ENCODE assay signal across 17 mouse cellular contexts in genomic region chr9:11328900-11329299, GRCm38 (mm10).
DNase-seq lines count a peak whose midpoint lies in the region; ATAC-seq lines count a peak whose summit lies in the region.
"Had no signal": no experiment of that assay in that cellular context is flagged by ENCODE, and none has a peak within 500 bp of the region (broad histone marks: within the 10 kb centered on the region; RNA-seq: fewer than 3 reads in every experiment).

No protein-coding gene starts in this region.

- no peaks in the 10 kb centered on the region for H3K4me1 ChIP-seq in kidney, embryonic 14.5 days (ENCODE audit: control insufficient read depth, insufficient read depth, low read length)
- no peaks in the 10 kb centered on the region for H3K4me1 ChIP-seq in forebrain, embryonic 16.5 days (replicated peaks; ENCODE audit: control insufficient read depth, insufficient read depth, low read length)
- H3K4me1 ChIP-seq: limb, embryonic 12.5 days; liver, embryonic 13.5 days; midbrain, embryonic 12.5 days; neural tube, embryonic 15.5 days had no signal

- H3K4me2 ChIP-seq in kidney, embryonic 14.5 days (replicated peaks; ENCODE audit: low read depth, low read length) = no peak overlapping the region
- no peak overlapping the region for H3K4me2 ChIP-seq in forebrain, embryonic 16.5 days (ENCODE audit: low read length)
- H3K4me2 ChIP-seq: hindbrain, embryonic 14.5 days; limb, embryonic 12.5 days; liver, embryonic 13.5 days; midbrain, embryonic 12.5 days; neural tube, embryonic 15.5 days had no signal

- H3K27ac ChIP-seq in kidney, embryonic 14.5 days (ENCODE audit: low read depth, low read length) = no peak overlapping the region
- H3K27ac ChIP-seq in forebrain, embryonic 16.5 days (ENCODE audit: low read length) = no peak overlapping the region
- H3K27ac ChIP-seq: hindbrain, embryonic 14.5 days; limb, embryonic 12.5 days; liver, embryonic 13.5 days; midbrain, embryonic 12.5 days; neural tube, embryonic 15.5 days had no signal

- peak; percentile 88 for DNase-seq in 416B (ENCODE audit: low read depth)
- peak; percentile 15 for DNase-seq in adrenal gland, adult 8-10 months
- DNase-seq in induced T-regulatory cell, adult 2 months (ENCODE audit: low read depth) = peak; percentile 57
- DNase-seq in cerebellum, postnatal 14 days = no peak
- DNase-seq: cerebellum, postnatal 25 days; gastrocnemius, postnatal 25 days; kidney, adult 18-20 months; kidney, postnatal 25 days; liver, embryonic 13.5 days; right cerebral cortex, postnatal 4 days had no signal

- no peak overlapping the region for H3K4me3 ChIP-seq in kidney, embryonic 14.5 days (ENCODE audit: low read length)
- no peak overlapping the region for H3K4me3 ChIP-seq in forebrain, embryonic 16.5 days (replicated peaks; ENCODE audit: low read length)
- H3K4me3 ChIP-seq: limb, embryonic 12.5 days; liver, embryonic 13.5 days; midbrain, embryonic 12.5 days; neural tube, embryonic 15.5 days had no signal

- ATAC-seq in CD4-positive, CD25-positive, alpha-beta regulatory T cell, adult 4 months = peak; percentile 86
- no peak for ATAC-seq in kidney, embryonic 14.5 days (ENCODE audit: low FRiP score, low TSS enrichment)
- no peak for ATAC-seq in forebrain, embryonic 16.5 days

- H3K27me3 ChIP-seq in kidney, embryonic 14.5 days (ENCODE audit: control insufficient read depth, insufficient read depth, low read length) = no peaks in the 10 kb centered on the region
- H3K27me3 ChIP-seq in forebrain, embryonic 16.5 days (replicated peaks; ENCODE audit: control insufficient read depth, insufficient read depth, low read length) = no peaks in the 10 kb centered on the region
- H3K27me3 ChIP-seq: limb, embryonic 12.5 days; liver, embryonic 13.5 days; midbrain, embryonic 12.5 days; neural tube, embryonic 15.5 days had no signal

- no peak overlapping the region for H3K9ac ChIP-seq in kidney, embryonic 14.5 days (ENCODE audit: low read depth, low read length)
- H3K9ac ChIP-seq in forebrain, embryonic 16.5 days (replicated peaks; ENCODE audit: low read depth, low read length) = no peak overlapping the region
- H3K9ac ChIP-seq: hindbrain, embryonic 14.5 days; limb, embryonic 12.5 days; liver, embryonic 13.5 days; midbrain, embryonic 12.5 days; neural tube, embryonic 15.5 days had no signal

- H3K36me3 ChIP-seq in kidney, embryonic 14.5 days (ENCODE audit: control insufficient read depth, insufficient read depth, low read length) = no peaks in the 10 kb centered on the region
- H3K36me3 ChIP-seq in forebrain, embryonic 16.5 days (ENCODE audit: control insufficient read depth, insufficient read depth) = no peaks in the 10 kb centered on the region
- H3K36me3 ChIP-seq: limb, embryonic 12.5 days; liver, embryonic 13.5 days; midbrain, embryonic 12.5 days; neural tube, embryonic 15.5 days had no signal

- no peaks in the 10 kb centered on the region for H3K9me3 ChIP-seq in kidney, embryonic 14.5 days (ENCODE audit: control insufficient read depth, low read length)
- H3K9me3 ChIP-seq in forebrain, embryonic 16.5 days (ENCODE audit: control insufficient read depth, low read length) = no peaks in the 10 kb centered on the region
- H3K9me3 ChIP-seq: limb, embryonic 12.5 days; liver, embryonic 13.5 days; midbrain, embryonic 12.5 days; neural tube, embryonic 15.5 days had no signal

- 90% methylated on average over 4 of the region's 4 CpGs for WGBS in kidney, embryonic 14.5 days
- WGBS in forebrain, embryonic 16.5 days = 89% methylated on average over 4 of the region's 4 CpGs

Comparison
In these comparisons a context has a peak if more than half of its experiments do, and no peak if none do; other contexts are left out.
1. DNase-seq: peak in 416B (single experiment), adrenal gland, adult 8-10 months (single experiment) and induced T-regulatory cell, adult 2 months (single experiment); none in cerebellum, postnatal 14 days (0 of 2).